Mouse (Mus musculus): ENCODE measurements around the gene Lhx5. TPM values are rescaled to one million over a fixed set of nuclear protein-coding genes. Genes with fewer than 3 reads are reported as not detected.

Gene Lhx5
- polyA plus RNA-seq (2012; rRNA removed): 10.9 and 18.8 TPM in 2 replicates

DNA sequence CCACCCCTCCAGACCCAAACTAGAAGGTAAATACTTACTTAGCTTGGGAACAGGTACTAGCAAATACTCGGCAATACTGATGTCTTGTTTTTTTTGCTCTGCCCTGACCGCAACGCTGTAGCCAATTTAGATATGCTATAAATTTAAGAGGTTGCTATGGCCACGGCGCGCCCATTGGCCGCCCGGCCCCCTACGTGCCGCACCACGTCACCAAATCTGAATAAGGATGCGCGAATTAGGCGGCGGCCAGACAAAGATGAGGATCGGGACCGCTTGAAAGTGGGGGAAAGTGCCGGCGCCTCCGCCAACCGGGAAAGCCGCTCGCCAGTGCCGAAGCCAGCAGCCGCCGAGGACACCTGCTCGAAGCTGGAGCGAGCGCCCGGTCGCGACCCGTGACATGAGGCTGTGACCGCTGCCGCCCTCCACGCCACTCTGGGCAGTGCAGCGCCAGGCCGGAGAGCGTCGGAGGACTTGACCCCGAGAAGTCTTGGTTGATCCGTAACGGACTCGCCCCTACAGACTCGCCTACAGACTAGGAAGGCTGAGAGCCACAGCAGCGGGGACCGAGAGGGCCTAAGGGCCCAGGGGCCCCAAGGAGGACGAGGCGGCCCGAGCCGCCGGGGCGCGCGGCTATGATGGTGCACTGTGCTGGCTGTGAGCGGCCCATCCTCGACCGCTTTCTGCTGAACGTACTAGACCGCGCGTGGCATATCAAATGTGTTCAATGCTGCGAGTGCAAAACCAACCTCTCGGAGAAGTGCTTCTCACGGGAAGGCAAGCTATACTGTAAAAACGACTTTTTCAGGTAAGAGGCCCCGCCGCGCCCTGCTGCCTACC is at the start of gene Lhx5:
Gene Lhx5 (plus strand): TSS at position 51 of the 837 bp plus-strand sequence.

DNA sequence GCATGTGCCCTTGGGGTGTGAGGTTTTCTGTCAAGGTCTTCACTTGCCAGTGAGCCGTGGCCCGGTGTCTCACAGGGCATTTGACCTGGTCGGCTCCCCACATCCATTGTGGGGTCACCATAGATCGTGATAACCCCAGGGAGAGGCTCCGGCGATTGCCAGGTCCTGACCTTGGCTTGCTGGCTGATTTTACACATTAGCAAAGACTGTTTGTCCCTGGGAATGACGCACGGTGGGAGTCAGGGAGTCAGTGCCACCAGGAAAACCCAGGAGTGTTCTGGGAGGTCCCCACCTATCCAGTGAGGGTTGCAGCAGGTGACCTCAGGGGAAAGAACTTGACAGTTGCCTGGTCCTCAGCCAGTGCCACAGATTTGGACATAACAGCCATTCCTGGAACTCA is 41.3 kb downstream of the Lhx5 start, which contains the start of gene Sdsl:
Gene Sdsl (minus strand): TSS at position 41 of the 400 bp plus-strand sequence.

DNA sequence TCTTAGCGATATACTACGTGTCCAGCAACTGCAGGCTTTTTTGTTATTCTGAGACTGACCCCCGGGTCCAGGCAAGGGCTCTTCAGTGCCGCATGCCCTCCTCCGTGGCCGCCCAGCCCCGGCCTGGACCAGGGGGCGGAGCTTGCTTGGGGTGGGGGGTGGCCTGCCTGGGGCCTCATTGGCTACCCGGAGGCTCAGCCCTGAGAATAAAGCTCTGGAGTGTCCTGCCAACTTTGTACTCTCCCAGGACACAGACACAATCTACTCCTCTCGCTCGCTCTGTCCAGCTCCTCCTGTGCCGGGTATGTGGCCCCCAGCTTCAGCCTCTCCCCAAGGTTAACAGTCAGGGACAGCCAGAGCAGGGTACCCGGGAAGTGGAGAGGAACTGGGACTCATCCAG is 44.8 kb downstream of the Lhx5 start, which contains the start of gene Sds:
Gene Sds (plus strand): TSS at position 231 of the 400 bp plus-strand sequence.

Other genes starting within 250 kb of the Lhx5 start
- 7.8 and 9.8 TPM in 2 replicates for gene Sdsl, start 41.1 kb downstream of the Lhx5 start, polyA plus RNA-seq (2012; rRNA removed)
- gene Sds, start 44.8 kb downstream of the Lhx5 start, polyA plus RNA-seq (2012; rRNA removed): not detected in 2 replicates
- gene Plbd2, start 71.9 kb downstream of the Lhx5 start, polyA plus RNA-seq (2012; rRNA removed): 15.2 and 21.3 TPM in 2 replicates
- gene Slc8b1, start 79.5 kb downstream of the Lhx5 start, polyA plus RNA-seq (2012; rRNA removed): 3.2 and 4.3 TPM in 2 replicates
- 24.5 and 29.9 TPM in 2 replicates for gene Tpcn1, start 157.0 kb downstream of the Lhx5 start, polyA plus RNA-seq (2012; rRNA removed)
- 3.3 and 3.8 TPM in 2 replicates for gene Iqcd, start 157.3 kb downstream of the Lhx5 start, polyA plus RNA-seq (2012; rRNA removed)
- gene Rita1, start 180.9 kb downstream of the Lhx5 start, polyA plus RNA-seq (2012; rRNA removed): 36.8 and 37.2 TPM in 2 replicates
- 40.7 and 41.7 TPM in 2 replicates for gene Ddx54, start 181.0 kb downstream of the Lhx5 start, polyA plus RNA-seq (2012; rRNA removed)
- gene Cfap73, start 202.5 kb downstream of the Lhx5 start, polyA plus RNA-seq (2012; rRNA removed): 0.29 and 0.38 TPM in 2 replicates
- 1.3 TPM in 2 replicates for gene Rasal1, start 217.1 kb downstream of the Lhx5 start, polyA plus RNA-seq (2012; rRNA removed)

All from central nervous system, embryonic 14 days (tissue).